In the genomic region with DNA sequence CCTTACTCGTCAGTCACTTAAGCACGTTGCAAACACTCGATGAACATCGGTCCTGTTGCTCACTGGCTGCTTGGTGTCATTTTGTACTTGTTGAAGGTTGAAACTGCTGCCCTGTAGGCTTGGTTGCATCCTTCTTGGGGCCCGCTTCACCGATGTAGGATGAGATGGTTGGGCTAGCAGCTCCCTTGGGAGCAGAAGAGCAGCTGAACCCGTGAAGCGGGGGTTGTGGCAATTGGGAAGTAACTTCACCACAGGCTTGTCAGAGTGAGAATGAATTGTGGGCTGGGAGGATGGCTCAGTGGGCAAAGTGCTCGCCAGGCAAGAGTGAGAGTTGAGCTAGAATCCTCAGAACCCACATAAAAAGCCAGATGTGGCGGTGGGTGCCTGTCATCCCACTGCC, we compare ENCODE assay signal across 1 mouse cellular context.
A peak's percentile ranks its signal among the peaks of the same experiment; 100 is the strongest.
TF ChIP-seq lines count a peak whose summit lies in the region.

No protein-coding gene starts in this region.

TF ChIP-seq in CH12.LX, 34 proteins besides CTCF, POLR2A, EP300 and RAD21 (continued from another document):
- TF ChIP-seq ZNF384 (IDR thresholded peaks at IDR 0.05; ENCODE audit: low read depth, low read length) (peak; percentile 31; the same call in 1 of the 2 replicates), JUN (IDR thresholded peaks at IDR 0.05; ENCODE audit: insufficient read depth, low read depth, low read length) (no peak), UBTF (IDR thresholded peaks at IDR 0.05; ENCODE audit: low read depth, low read length) (no peak)
TF ChIP-seq in CH12.LX: peak in this region for 12.
